Mouse (Mus musculus) urinary bladder, adult 2 months (tissue): ENCODE measurements around the gene Mapt. TPM values are rescaled to one million over a fixed set of nuclear protein-coding genes. Genes with fewer than 3 reads are reported as not detected.

Source experiments
- DNase-seq: peaks from one replicate; pipeline ENCODE4 v3.0.0; 2022; ENCODE audit warnings: low spot score
- polyA plus RNA-seq: library from polyadenylated mRNA; depleted of rRNA; stranded (reverse); fragments of >200 nt; gene quantifications from 2 replicates; pipeline ENCODE4 v1.2.3, GENCODE M21; 2012

Mapt gene
- polyA plus RNA-seq, 1 experiment = 1.5 TPM

GRCm38 (mm10) chr11:104311643-104312042 is 80.5 kb downstream of the Mapt start:
- DNase-seq = no peak

GRCm38 (mm10) chr11:104315703-104316102 is 84.5 kb downstream of the Mapt start:
- no peak for DNase-seq

- no peak for DNase-seq
Measured at GRCm38 (mm10) chr11:104316685-104317400, 85.7 kb downstream of the Mapt start.

- no peak for DNase-seq
Measured at GRCm38 (mm10) chr11:104317631-104318030, 86.4 kb downstream of the Mapt start.

DNA sequence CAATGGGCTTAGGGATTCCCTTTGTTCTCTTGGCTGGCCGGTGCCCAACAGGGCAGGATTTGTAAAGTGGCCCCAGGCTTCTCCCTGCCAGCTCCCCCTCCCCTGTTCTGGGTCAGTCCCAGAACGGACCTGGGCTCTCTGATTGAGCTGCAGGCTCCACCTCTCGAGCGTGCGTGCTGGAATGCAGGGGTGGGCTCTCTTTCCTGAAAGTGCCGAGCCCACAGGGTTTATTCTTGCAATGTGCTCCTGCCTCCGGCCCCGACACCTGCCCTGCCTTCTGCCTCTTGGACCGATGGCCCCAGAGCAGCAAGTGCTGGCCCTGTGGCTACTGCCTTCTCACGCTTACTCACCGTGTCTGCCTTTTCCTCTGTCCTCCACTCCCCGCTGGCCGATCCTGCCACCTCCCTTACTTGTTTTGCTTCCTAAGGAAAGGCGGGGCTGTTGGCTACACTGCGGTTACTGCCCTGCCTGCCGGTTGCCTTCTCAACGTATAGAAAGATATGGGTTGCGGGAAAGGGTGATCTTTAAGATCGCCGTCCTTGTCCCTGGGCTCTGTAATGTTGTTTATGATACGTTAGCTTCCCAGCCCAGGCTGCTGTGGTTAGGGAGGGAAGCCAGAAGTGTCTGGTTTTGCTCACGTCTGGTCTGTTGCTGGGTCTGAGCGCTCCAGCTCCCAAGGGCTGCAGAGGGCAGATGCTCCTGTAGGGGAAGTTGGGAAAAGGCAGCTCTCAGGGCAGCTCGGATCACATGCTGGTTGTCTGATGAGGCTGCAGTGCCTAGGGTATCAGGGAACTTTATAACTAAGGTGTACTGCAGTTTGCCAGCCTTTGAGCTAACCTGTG is 88.0 kb downstream of the Mapt start:
- no peak for DNase-seq

DNA sequence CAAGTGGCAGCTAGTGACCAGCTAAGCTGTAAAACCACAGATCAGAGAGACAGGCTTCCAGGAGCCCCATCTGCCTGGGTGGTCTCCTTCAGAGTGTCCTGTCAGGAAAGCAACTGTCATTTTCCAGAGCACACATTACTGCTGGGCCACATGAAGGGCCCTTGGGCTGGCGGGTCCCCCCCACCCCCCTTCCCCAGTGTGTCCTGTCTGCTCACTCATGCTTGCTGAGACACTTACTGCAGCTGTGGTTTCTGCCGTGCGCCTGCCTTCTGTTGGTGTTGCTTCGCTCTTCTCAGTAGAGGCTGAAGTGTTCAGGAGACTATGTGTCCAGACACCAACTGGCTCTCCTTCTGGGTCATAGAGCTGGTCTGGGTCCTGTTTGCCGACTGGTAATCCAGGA is 89.3 kb downstream of the Mapt start:
- no peak for DNase-seq

DNA sequence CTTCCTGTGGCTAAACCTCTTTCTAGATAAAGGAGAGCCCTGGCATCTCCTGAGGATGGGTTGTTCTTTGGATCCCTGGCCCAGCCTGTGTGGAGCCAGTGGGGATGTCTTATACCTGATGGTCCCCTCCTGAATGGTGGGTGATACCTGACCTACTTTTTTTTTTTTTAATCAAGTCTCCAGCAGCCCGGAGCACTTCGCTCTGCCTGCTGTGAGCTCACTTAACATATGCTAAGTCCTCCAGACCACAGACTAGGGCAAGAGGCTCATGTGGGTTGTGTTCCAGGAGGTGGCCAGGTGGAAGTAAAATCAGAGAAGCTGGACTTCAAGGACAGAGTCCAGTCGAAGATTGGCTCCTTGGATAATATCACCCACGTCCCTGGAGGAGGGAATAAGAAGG is 91.0 kb downstream of the Mapt start:
- no peak for DNase-seq

- DNase-seq = no peak
Measured at GRCm38 (mm10) chr11:104327462-104327861, 96.3 kb downstream of the Mapt start.

GRCm38 (mm10) chr11:104327946-104328345 is 96.8 kb downstream of the Mapt start:
- no peak for DNase-seq

GRCm38 (mm10) chr11:104329185-104329926 is 98.2 kb downstream of the Mapt start:
- no peak for DNase-seq

GRCm38 (mm10) chr11:104330151-104330550 is 99.0 kb downstream of the Mapt start:
- DNase-seq = no peak

- DNase-seq = no peak
Measured at GRCm38 (mm10) chr11:104331208-104331607, 100.0 kb downstream of the Mapt start.

DNA sequence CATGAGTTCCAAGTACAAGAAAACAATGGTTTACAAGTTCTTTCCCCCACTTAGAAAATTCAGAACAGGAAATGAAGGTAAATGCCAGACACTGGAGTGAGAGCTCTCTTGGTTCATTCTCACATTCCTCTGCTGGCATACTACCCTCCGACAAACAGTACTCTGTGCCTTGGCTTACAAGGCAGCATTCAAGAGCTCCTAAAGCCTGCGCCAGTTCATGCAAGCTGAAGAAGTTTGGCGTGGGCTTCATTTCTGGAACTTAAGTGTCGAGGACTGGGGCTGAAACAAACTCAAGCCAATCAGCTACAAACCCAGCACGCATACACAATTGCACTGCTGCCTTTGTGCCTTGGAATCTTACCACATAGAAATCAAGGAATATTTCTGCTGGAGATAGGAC is 100.9 kb downstream of the Mapt start:
- DNase-seq = no peak

DNA sequence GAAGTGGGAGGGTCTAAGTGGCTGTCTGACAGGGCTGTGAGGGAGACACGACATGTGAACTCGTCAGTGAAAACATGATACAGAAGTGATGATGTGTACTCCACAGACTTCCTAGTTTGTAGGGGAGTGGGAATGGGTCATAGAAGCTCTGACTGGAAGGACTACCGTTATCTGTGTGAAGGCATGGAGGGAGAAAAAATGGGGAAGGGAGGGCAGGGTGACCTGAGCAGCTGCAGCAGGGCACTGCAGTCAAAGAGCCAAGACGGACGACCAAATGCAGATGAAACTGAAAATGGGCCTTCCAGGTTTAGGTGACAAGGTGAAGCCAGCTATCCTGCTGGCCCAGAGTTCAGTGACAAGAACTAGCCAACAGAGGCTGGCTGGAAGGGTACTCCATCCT is 102.9 kb downstream of the Mapt start:
- no peak for DNase-seq

DNA sequence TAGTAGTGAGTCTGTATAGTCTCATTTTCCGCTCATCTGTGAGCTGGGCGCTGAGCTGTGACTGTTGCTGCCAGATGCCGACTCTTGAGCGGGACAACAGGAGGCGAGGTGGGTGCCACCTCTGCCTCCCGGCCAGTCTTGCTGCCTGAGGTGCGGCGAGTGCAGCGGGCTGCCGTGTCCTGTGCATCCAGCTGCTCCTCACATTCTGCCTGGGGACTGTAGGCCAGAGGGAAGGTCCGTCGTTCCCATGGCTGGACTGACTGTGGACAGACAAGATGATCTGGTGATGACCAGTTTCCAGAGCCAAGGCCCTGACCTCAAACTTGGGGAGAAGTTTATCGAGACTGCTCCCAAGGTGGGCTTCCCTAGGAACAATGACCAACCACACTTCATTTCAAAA is 103.8 kb downstream of the Mapt start:
- DNase-seq = no peak

DNA sequence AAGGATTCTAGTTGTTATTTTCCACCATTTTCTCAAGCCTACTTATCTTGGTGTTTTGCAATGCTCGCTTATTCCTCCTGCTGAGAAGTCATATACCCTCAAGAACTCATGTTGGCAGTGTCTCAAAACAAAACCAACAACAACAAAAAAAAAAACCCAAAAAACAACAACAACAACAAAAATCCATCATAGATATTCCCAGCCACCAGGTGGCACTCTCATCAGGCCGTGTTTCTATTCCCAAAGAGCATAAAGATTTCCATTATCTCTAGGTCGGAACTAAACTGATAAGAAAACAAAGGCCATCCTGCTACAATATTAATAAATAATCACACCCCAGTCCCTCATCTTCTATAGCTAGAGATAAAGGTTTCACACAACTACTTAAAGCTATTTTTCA is 115.7 kb downstream of the Mapt start:
- no peak for DNase-seq

GRCm38 (mm10) chr11:104361790-104362189 is 130.6 kb downstream of the Mapt start:
- DNase-seq = no peak

DNA sequence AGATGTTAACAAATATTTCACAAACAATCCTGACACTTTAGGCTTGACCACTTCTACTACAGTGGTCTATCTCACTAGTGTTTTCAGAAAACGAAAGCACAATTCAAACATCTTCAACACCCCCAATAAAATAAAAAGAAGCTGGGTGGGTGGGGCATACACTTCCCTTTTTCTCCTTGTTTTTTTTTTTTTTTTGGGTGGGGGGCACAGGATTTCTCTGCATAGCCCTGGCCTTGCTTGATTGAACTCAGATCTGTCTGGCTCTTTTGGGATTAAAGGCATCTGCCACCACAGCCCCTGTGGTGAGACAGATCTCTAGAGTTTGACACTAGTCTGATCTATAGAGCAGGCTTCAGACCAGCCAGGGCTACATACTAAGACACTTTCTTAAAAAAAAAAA is 131.5 kb downstream of the Mapt start:
- no peak for DNase-seq

DNA sequence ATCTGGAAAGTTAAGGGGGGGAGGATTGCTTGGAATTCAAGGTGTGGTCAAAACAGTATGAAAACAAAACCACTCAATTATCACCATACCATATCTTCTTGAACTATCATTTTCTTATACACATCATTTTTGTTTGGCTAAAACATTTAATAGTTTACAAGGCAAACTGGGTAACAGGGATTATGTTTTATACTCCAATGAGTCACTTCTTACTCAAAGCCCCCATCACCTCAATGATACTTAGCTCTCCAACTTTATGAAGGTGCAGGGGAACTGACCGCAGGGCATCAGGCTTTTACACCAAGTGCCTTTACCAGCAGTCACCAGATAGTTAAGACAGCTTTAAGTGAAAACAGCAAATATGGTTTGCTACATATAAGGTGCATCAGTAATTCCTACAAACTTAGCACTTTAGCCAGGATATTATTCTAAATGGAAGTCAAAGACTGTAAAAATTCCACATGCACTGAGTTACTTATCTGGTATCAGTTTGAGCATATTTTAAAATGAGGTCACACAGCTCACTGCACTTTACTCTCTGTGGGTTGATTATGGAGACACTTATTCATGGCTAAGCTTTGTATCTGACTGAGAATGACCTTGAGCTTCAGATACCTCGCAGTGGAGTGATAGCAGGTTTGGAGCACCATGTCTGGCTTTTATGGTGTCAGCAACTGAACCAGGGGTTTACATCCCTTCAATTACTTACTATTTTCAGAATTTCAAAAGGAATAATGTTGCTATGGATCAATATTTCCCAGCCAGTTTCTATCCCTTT is 132.8 kb downstream of the Mapt start:
- DNase-seq = no peak

DNA sequence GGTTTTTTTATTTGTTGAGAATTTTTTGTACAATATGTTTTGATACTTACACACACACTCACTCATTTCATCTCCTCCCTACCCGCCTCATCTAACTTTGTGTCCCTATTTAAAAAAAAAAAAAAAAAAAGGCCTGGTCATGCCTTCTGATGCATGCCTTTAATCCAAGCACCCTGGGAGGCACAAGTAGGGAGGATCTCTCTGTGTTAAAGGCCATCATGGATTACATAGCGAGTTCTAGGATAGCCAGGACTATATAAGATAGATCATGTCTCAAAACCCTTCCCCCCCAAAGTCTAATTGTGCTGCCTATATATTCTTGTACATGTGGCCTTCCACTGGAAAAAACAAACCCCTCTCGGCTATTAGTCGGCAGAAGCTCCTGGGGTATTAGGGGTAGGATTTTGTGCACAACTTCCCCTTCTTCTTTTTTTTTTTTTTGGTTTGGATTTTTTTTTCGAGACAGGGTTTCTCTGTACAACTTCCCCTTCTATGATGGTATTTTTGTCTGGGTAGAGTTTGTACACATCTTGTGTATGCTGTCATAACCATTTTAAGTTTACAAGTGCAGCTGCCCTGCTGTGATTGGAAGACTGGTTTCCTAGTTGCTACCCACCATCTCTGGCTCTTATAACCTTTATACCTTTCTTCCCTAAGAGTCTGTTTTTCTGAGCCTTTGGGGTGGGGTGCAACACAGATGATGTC is 136.4 kb downstream of the Mapt start:
- no peak for DNase-seq

- no peak for DNase-seq
Measured at GRCm38 (mm10) chr11:104376291-104376690, 145.1 kb downstream of the Mapt start.
